Mouse (Mus musculus): ENCODE measurements around the gene Hspb7. TPM values are rescaled to one million over a fixed set of nuclear protein-coding genes. Genes with fewer than 3 reads are reported as not detected.

Gene Hspb7
- total and polyA plus RNA-seq, 3 experiments = not detected

DNA sequence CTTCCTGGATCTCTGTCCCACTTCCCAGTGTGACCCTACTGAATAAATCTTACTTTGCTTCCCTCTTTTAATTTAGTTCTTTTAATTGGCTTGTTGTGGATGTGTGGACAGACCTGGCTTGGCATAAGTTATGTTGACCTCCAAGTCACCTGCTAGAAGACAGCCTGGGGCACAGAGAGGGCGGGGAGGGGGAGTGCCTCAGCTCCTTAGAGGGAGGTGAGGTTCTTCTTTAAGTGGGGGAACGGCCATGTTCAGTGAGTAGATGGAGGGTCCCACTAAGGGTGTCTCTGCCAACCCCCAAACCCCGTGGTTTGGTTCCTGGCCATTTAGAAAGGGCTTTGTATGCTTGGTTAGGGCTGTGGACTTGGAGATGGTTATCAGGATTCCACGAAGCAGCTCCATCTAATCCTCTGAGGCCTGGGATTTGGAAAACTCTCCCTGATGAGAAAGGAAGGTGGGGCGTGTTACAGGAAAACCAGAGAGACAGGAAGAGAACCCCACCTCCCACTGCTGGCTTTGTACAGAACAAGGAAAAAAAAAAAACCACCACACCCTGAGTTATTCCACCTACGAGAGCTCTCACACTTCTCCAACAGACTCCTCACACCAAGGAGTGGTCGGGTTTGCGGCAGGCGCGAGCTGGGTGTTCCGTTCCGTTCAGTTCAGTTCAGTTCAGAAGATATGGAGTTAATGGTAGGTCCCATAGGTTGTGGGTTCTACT lies 18.7 kb downstream of the Hspb7 start:
- no peak for TF ChIP-seq GABPA (IDR thresholded peaks at IDR 0.05; ENCODE audit: low read depth, low read length)
- no peak for TF ChIP-seq JUND (IDR thresholded peaks at IDR 0.05; ENCODE audit: low read depth, low read length)
- no peak for TF ChIP-seq ELF1 (IDR thresholded peaks at IDR 0.05; ENCODE audit: low read depth, low read length)
- no peak for TF ChIP-seq CHD1 (IDR thresholded peaks at IDR 0.05; ENCODE audit: low read depth, low read length)
- no peak for TF ChIP-seq UBTF (IDR thresholded peaks at IDR 0.05; ENCODE audit: borderline replicate concordance, insufficient read depth, low read depth, low read length)
- TF ChIP-seq ZKSCAN1 (IDR thresholded peaks at IDR 0.05; ENCODE audit: low read depth, low read length) = no peak
- TF ChIP-seq MEF2A (IDR thresholded peaks at IDR 0.05; ENCODE audit: extremely low read depth, insufficient replicate concordance, low read depth, low read length, poor library complexity, severe bottlenecking) = no peak
- TF ChIP-seq MXI1 (IDR thresholded peaks at IDR 0.05; ENCODE audit: low read depth, low read length) = no peak
- no peak for TF ChIP-seq ZMIZ1 (IDR thresholded peaks at IDR 0.05; ENCODE audit: low read depth, low read length)
- TF ChIP-seq MYC (IDR thresholded peaks at IDR 0.05; ENCODE audit: low read depth, low read length) = no peak
- no peak for TF ChIP-seq RAD21 (IDR thresholded peaks at IDR 0.05; ENCODE audit: low read depth, low read length)
- no peak for TF ChIP-seq SIN3A (IDR thresholded peaks at IDR 0.05; ENCODE audit: low read length)
- no peak for TF ChIP-seq MAZ (IDR thresholded peaks at IDR 0.05; ENCODE audit: low read depth, low read length)
- no peak for TF ChIP-seq KAT2A (conservative IDR thresholded peaks at IDR 0.05; ENCODE audit: low read depth, low read length)
- no peak for TF ChIP-seq RCOR1 (IDR thresholded peaks at IDR 0.05; ENCODE audit: low read depth, low read length)
- TF ChIP-seq POLR2A (IDR thresholded peaks at IDR 0.05; ENCODE audit: control insufficient read depth in 1 of 2, insufficient read depth in 1 of 2, low read depth in 1 of 2, low read length in 2 of 2, poor library complexity in 1 of 2) = no peak
- TF ChIP-seq POLR2AphosphoS5 (IDR thresholded peaks at IDR 0.05; ENCODE audit: borderline replicate concordance, low read depth, low read length) = no peak
- no peak for TF ChIP-seq USF2 (IDR thresholded peaks at IDR 0.05; ENCODE audit: borderline replicate concordance in 1 of 2, insufficient read depth in 1 of 2, low read depth in 1 of 2, low read length in 2 of 2)
- TF ChIP-seq USF1 (IDR thresholded peaks at IDR 0.05; ENCODE audit: low read depth, low read length) = no peak
- no peak for TF ChIP-seq POLR2AphosphoS2 (IDR thresholded peaks at IDR 0.05; ENCODE audit: low read length)
- H3K36me3 ChIP-seq (ENCODE audit: control insufficient read depth in 1 of 2, insufficient read depth in 2 of 2, low read length in 2 of 2) = no peaks in the 10 kb centered on the region
- H3K27ac ChIP-seq (ENCODE audit: control insufficient read depth, low read depth, low read length) = no peak overlapping the region
- no peaks in the 10 kb centered on the region for H3K9me3 ChIP-seq (replicated peaks; ENCODE audit: insufficient read depth, low read length)
- H3K4me3 ChIP-seq (ENCODE audit: control insufficient read depth in 1 of 2, insufficient read depth in 1 of 2, low read depth in 2 of 2, low read length in 2 of 2) = no peak overlapping the region
- DNase-seq (ENCODE audit: low read depth, low spot score) = no peak
- H3K9ac ChIP-seq (ENCODE audit: control insufficient read depth, low read depth, low read length, poor library complexity, severe bottlenecking) = no peak overlapping the region
- H3K4me1 ChIP-seq (ENCODE audit: control insufficient read depth in 1 of 2, insufficient read depth in 2 of 2, low read length in 2 of 2) = 0 out of 4 replicates have a peak, but pooled peaks cover 0 to 3% of the 10 kb centered on the region in 2 experiments
- H3K79me2 ChIP-seq (ENCODE audit: control insufficient read depth, insufficient read depth, low read length, poor library complexity) = no peaks in the 10 kb centered on the region
- H3K27me3 ChIP-seq (ENCODE audit: control insufficient read depth in 1 of 2, insufficient read depth in 2 of 2, low read length in 2 of 2) = no peaks in the 10 kb centered on the region

Measured in MEL (cell line).